Mouse (Mus musculus): ENCODE data around the gene Tmc6. TPM values are rescaled to one million over a fixed set of nuclear protein-coding genes. Genes with fewer than 3 reads are reported as not detected.

The Tmc6 gene
- polyA plus RNA-seq, 1 experiment from 2014 or later, result 39.2 TPM

DNA sequence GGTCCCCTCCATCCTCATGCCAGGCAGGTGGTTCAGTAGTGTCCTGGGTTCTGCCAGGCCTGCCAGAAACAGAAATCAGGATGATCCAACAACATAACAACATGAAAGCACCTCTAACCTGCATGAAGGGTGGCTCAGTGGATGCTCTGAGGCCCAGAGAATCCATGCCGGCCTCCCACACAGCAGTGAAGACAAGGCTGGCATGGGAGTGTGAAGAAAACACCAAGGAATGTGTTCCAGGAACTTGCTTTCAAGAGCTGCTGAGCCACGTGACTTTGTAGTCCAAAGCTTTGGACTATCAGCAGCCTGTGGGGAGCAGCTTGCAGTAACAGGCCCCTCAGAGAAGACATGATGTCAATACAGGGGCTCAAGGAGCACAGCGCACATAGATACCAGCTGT lies 15.7 kb downstream of the Tmc6 start:
- Histone ChIP-seq H3K36me3 (ENCODE audit: insufficient read depth, low read length) (peaks cover 23% of the 10 kb centered on the region; the same call in 1 of the 2 replicates), H3K9ac (ENCODE audit: low read depth, low read length) (no peak overlapping the region), H3K4me2 (ENCODE audit: low read length) (no peak overlapping the region), H3K4me3 (replicated peaks; ENCODE audit: low read depth, low read length) (no peak overlapping the region), H3K27ac (0 out of 2 replicates have a peak overlapping the region, but pooled peaks have one; percentile 27), H3K9me3 (replicated peaks; ENCODE audit: low read length) (no peaks in the 10 kb centered on the region), H3K27me3 (ENCODE audit: insufficient read depth, low read length) (no peaks in the 10 kb centered on the region), H3K4me1 (replicated peaks; ENCODE audit: insufficient read depth, low read length) (0 out of 2 replicates have a peak, but pooled peaks cover 3% of the 10 kb centered on the region)
- WGBS, result 64% methylated on average over 3 of the region's 3 CpGs
- no peak for TF ChIP-seq CTCF (IDR thresholded peaks at IDR 0.05; ENCODE audit: low read depth)
- ATAC-seq (replicated peaks; ENCODE audit: low FRiP score, low read depth) (no peak), DNase-seq (ENCODE audit: low spot score) (no peak)

DNA sequence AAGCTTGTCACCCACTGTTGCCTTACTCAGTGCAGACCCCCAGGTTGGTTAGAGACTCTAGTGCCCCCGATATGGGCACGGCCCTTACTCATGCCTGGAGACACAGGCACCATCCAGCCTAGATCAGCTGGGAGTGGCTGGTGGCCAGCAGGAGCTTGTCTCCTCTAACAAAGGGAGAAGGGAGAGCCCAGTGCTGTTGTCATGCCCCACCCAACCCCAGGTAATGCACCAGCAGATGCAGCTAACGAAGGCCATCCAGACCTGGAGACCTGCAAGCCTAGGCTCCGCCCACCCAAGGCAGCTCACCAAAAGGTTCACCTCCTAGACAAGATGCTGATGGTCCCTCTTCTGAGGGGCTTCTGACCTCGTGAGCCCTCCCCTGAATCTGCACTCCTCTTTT lies 16.6 kb downstream of the Tmc6 start:
- WGBS, result 92% methylated on average over 5 of the region's 5 CpGs
- H3K9ac ChIP-seq (ENCODE audit: low read depth, low read length), result no peak overlapping the region
- H3K36me3 ChIP-seq (ENCODE audit: insufficient read depth, low read length), result peaks cover 32% of the 10 kb centered on the region; the same call in 1 of the 2 replicates
- 0 out of 2 replicates have a peak, but pooled peaks cover 3% of the 10 kb centered on the region for H3K4me1 ChIP-seq (replicated peaks; ENCODE audit: insufficient read depth, low read length)
- ATAC-seq (replicated peaks; ENCODE audit: low FRiP score, low read depth) (no peak; the same call in 1 of the 2 replicates), DNase-seq (ENCODE audit: low spot score) (no peak)
- no peak overlapping the region for H3K4me2 ChIP-seq (ENCODE audit: low read length)
- no peak overlapping the region for H3K27ac ChIP-seq
- no peak for TF ChIP-seq CTCF (IDR thresholded peaks at IDR 0.05; ENCODE audit: low read depth)
- H3K9me3 ChIP-seq (replicated peaks; ENCODE audit: low read length), result no peaks in the 10 kb centered on the region
- no peak overlapping the region for H3K4me3 ChIP-seq (replicated peaks; ENCODE audit: low read depth, low read length)
- no peaks in the 10 kb centered on the region for H3K27me3 ChIP-seq (ENCODE audit: insufficient read depth, low read length)

DNA sequence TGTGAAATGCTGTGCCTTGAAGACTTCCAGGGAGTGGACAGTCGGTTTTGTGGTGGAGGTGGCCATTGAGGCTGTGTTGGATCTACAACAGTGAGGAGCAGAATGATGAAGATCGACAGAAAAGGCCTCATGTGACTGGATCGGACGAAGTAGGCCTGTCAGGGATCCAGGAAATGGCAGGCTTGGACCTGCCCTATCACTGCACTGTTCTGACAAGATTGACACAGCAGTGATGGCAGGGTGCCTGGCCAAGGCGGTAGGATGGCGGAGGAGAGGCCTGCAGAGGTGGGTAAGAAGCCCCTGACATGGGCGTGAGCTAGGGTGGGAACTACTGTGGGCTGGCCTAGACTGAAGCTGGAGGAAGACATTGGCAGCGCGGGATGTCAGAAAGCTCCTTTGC lies 17.7 kb downstream of the Tmc6 start:
- ATAC-seq (replicated peaks; ENCODE audit: low FRiP score, low read depth), result no peak
- no peak overlapping the region for H3K4me2 ChIP-seq (ENCODE audit: low read length)
- 87% methylated on average over 9 of the region's 9 CpGs for WGBS
- no peak overlapping the region for H3K9ac ChIP-seq (ENCODE audit: low read depth, low read length)
- H3K27ac ChIP-seq, result no peak overlapping the region
- peaks cover 40% of the 10 kb centered on the region for H3K36me3 ChIP-seq (ENCODE audit: insufficient read depth, low read length)
- no peak overlapping the region for H3K4me3 ChIP-seq (replicated peaks; ENCODE audit: low read depth, low read length)
- no peaks in the 10 kb centered on the region for H3K27me3 ChIP-seq (ENCODE audit: insufficient read depth, low read length)
- no peak for TF ChIP-seq CTCF (IDR thresholded peaks at IDR 0.05; ENCODE audit: low read depth)
- H3K9me3 ChIP-seq (replicated peaks; ENCODE audit: low read length), result no peaks in the 10 kb centered on the region
- no peak for DNase-seq (ENCODE audit: low spot score)
- H3K4me1 ChIP-seq (replicated peaks; ENCODE audit: insufficient read depth, low read length), result 0 out of 2 replicates have a peak, but pooled peaks cover 3% of the 10 kb centered on the region

DNA sequence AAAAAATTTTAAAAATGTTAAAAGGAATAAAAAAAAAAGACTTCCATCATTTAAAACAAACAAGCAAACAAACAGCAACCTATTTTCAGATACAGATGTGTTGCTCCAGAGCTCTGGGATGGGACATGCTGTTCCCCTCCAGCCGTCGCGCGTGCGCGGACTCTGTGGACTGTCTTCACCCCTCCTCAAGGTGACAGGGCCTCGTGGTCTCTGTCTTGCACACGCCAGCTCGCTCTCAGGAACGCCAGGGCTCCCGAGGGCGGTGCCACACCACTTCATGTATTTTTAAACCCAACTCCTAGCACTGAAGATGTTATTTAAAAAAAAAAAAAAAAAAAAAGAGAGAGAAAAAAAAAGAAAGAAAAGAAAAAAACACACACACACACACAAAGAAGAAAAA lies 19.8 kb downstream of the Tmc6 start:
- Histone ChIP-seq H3K27ac (no peak overlapping the region), H3K4me1 (replicated peaks; ENCODE audit: insufficient read depth, low read length) (0 out of 2 replicates have a peak, but pooled peaks cover 3% of the 10 kb centered on the region), H3K4me3 (replicated peaks; ENCODE audit: low read depth, low read length) (no peak overlapping the region), H3K9ac (ENCODE audit: low read depth, low read length) (no peak overlapping the region), H3K36me3 (ENCODE audit: insufficient read depth, low read length) (peaks cover 48% of the 10 kb centered on the region), H3K27me3 (ENCODE audit: insufficient read depth, low read length) (no peaks in the 10 kb centered on the region), H3K4me2 (ENCODE audit: low read length) (no peak overlapping the region), H3K9me3 (replicated peaks; ENCODE audit: low read length) (no peaks in the 10 kb centered on the region)
- DNase-seq (ENCODE audit: low spot score), result no peak
- no peak for ATAC-seq (replicated peaks; ENCODE audit: low FRiP score, low read depth)
- TF ChIP-seq CTCF (IDR thresholded peaks at IDR 0.05; ENCODE audit: low read depth), result no peak
- WGBS, result 73% methylated on average over 12 of the region's 12 CpGs

DNA sequence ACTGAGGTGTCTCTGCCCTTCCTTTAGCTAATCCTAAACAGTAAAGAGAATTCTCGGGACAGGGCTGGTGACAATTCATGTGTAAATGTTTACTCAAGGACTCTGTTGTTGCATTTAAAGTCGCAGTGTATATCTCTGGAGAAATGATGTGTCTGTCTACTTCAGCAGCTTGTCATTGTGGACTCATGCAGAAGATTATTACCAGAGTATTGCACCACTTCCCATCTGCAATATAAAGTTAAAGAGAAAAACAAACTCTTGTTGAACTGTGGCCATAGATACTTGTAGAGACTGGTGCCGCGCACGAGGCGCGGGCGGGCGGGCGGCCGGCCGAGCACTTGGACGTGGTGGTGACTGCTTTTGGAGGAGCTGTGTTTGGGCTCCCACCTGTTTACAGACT lies 20.2 kb downstream of the Tmc6 start:
- Histone ChIP-seq H3K9ac (ENCODE audit: low read depth, low read length) (no peak overlapping the region), H3K4me2 (ENCODE audit: low read length) (no peak overlapping the region), H3K4me1 (replicated peaks; ENCODE audit: insufficient read depth, low read length) (0 out of 2 replicates have a peak, but pooled peaks cover 3% of the 10 kb centered on the region), H3K4me3 (replicated peaks; ENCODE audit: low read depth, low read length) (no peak overlapping the region), H3K27me3 (ENCODE audit: insufficient read depth, low read length) (no peaks in the 10 kb centered on the region), H3K9me3 (replicated peaks; ENCODE audit: low read length) (no peaks in the 10 kb centered on the region), H3K36me3 (ENCODE audit: insufficient read depth, low read length) (peaks cover 52% of the 10 kb centered on the region), H3K27ac (no peak overlapping the region)
- TF ChIP-seq CTCF (IDR thresholded peaks at IDR 0.05; ENCODE audit: low read depth), result no peak
- WGBS, result 83% methylated on average over 13 of the region's 13 CpGs
- DNase-seq (ENCODE audit: low spot score), result no peak
- no peak for ATAC-seq (replicated peaks; ENCODE audit: low FRiP score, low read depth)

DNA sequence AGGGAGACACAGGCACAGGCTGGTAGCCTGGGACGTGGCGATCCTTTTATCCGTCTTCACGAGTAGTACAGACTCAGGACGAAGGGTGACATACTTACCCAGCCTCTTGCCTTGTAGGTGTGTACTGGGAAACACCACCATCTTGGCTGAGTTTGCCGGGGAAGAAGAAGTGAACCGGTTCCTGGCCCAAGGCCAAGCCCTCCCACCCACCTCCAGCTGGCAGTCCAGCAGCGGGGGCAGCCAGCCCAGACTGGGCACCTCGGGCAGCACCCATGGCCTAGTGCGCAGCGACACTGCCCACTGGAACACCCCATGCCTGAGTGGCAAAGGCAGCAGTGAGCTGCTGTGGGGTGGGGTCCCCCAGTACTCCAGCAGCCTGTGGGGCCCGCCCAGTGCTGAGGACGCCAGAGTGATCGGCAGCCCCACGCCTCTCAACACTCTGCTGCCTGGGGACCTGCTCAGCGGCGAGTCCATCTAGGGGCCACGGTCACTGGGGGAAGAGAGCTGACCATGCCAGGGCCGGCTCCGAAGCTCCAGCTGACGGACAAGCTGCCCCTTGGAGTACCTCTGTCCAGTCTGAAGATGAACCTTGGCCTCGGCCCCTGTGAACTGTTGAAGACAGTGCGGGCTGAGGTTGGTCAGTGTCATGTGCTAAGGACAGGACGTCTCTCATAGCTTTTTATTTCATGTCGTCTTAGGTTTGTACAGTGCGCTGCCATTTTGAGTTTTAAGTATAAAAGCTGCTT lies 21.5 kb downstream of the Tmc6 start:
- peak; percentile 50 for ATAC-seq (replicated peaks; ENCODE audit: low FRiP score, low read depth)
- H3K36me3 ChIP-seq (ENCODE audit: insufficient read depth, low read length), result peaks cover 56% of the 10 kb centered on the region
- DNase-seq (ENCODE audit: low spot score), result no peak
- no peak overlapping the region for H3K4me3 ChIP-seq (replicated peaks; ENCODE audit: low read depth, low read length)
- no peaks in the 10 kb centered on the region for H3K4me1 ChIP-seq (replicated peaks; ENCODE audit: insufficient read depth, low read length)
- H3K9ac ChIP-seq (ENCODE audit: low read depth, low read length), result no peak overlapping the region
- H3K27me3 ChIP-seq (ENCODE audit: insufficient read depth, low read length), result no peaks in the 10 kb centered on the region
- no peaks in the 10 kb centered on the region for H3K9me3 ChIP-seq (replicated peaks; ENCODE audit: low read length)
- no peak for TF ChIP-seq CTCF (IDR thresholded peaks at IDR 0.05; ENCODE audit: low read depth)
- WGBS, result 79% methylated on average over 26 of the region's 26 CpGs
- peak overlapping the region; percentile 50; the same call in 1 of the 2 replicates for H3K27ac ChIP-seq
- no peak overlapping the region for H3K4me2 ChIP-seq (ENCODE audit: low read length)

Measured in kidney, postnatal 0 days (tissue).